Mouse (Mus musculus) midbrain, embryonic 10.5 days (tissue): ENCODE measurements around the gene Pappa2. TPM values are rescaled to one million over a fixed set of nuclear protein-coding genes. Genes with fewer than 3 reads are reported as not detected.

Experiments used
- DNase-seq: peaks from one replicate; pipeline ENCODE4 v3.0.0-alpha.2; 2017; ENCODE audit warnings: low spot score
- H3K27ac ChIP-seq: fragments of 300-500 bp; sonication (generic); replicated peaks from 2 replicates; pipeline ENCODE4 v1.5.1; 2016; ENCODE audit warnings: mild to moderate bottlenecking
- H3K27me3 ChIP-seq: fragments of 300-500 bp; sonication (generic); 2 replicates; pipeline ENCODE4 v1.6.1; 2016; ENCODE audit warnings: low read depth, mild to moderate bottlenecking; ENCODE audit not compliant: poor library complexity, severe bottlenecking
- H3K36me3 ChIP-seq: fragments of 300-500 bp; sonication (generic); 2 replicates; pipeline ENCODE4 v1.6.1; 2016; ENCODE audit warnings: mild to moderate bottlenecking, moderate library complexity
- H3K4me1 ChIP-seq: fragments of 300-500 bp; sonication (generic); 2 replicates; pipeline ENCODE4 v1.6.1; 2016
- H3K4me3 ChIP-seq: fragments of 300-500 bp; sonication (generic); 2 replicates; pipeline ENCODE4 v1.5.1; 2016; ENCODE audit warnings: mild to moderate bottlenecking, moderate library complexity
- H3K9me3 ChIP-seq: fragments of 300-500 bp; sonication (generic); replicated peaks from 2 replicates; pipeline ENCODE4 v1.6.1; 2016; ENCODE audit warnings: mild to moderate bottlenecking
- WGBS: fragments of 180-500 bp; shearing (Covaris S2); methylation state at CpG from one replicate; pipeline ENCODE4 v1.1.7; 2016; 5-methylcytosine and 5-hydroxymethylcytosine counted together
- polyA plus RNA-seq: library from polyadenylated mRNA; unstranded; fragments of >200 nt; fragmentation: Nextera tagmentation; extraction: Ambion mirVana; gene quantifications from 2 replicates; pipeline ENCODE4 v1.2.1, GENCODE M21; 2016

The Pappa2 gene
- polyA plus RNA-seq, 1 experiment from 2014 or later = 1.1 TPM

- H3K36me3 ChIP-seq = no peaks in the 10 kb centered on the region
- 74% methylated on average over 4 of the region's 4 CpGs for WGBS
- no peaks in the 10 kb centered on the region for H3K27me3 ChIP-seq
- no peaks in the 10 kb centered on the region for H3K4me1 ChIP-seq
- no peak overlapping the region for H3K4me3 ChIP-seq
- DNase-seq = no peak
- no peaks in the 10 kb centered on the region for H3K9me3 ChIP-seq
- H3K27ac ChIP-seq = no peak overlapping the region
Observed at GRCm38 (mm10) chr1:158944936-158945335, 35.4 kb downstream of the Pappa2 start.

- WGBS = 73% methylated on average over 3 of the region's 3 CpGs
Observed at GRCm38 (mm10) chr1:158942864-158943263, 37.4 kb downstream of the Pappa2 start.

GRCm38 (mm10) chr1:158940966-158941365 lies 39.3 kb downstream of the Pappa2 start:
- Histone ChIP-seq H3K36me3 (no peaks in the 10 kb centered on the region), H3K27me3 (no peaks in the 10 kb centered on the region), H3K4me1 (no peaks in the 10 kb centered on the region), H3K27ac (no peak overlapping the region), H3K4me3 (no peak overlapping the region), H3K9me3 (no peaks in the 10 kb centered on the region)
- WGBS = 76% methylated on average over 3 of the region's 3 CpGs
- DNase-seq = no peak

More at GRCm38 (mm10) chr1:158942864-158943263, 37.4 kb downstream of the Pappa2 start:
- H3K36me3 ChIP-seq = no peaks in the 10 kb centered on the region
- DNase-seq = no peak
- H3K4me1 ChIP-seq = no peaks in the 10 kb centered on the region
- no peaks in the 10 kb centered on the region for H3K9me3 ChIP-seq
- no peak overlapping the region for H3K27ac ChIP-seq
- no peak overlapping the region for H3K4me3 ChIP-seq
- no peaks in the 10 kb centered on the region for H3K27me3 ChIP-seq

- no peak for DNase-seq
- WGBS = 89% methylated on average over 3 of the region's 3 CpGs
Observed at GRCm38 (mm10) chr1:158934447-158934846, 45.8 kb downstream of the Pappa2 start.

GRCm38 (mm10) chr1:158931202-158931827 lies 49.0 kb downstream of the Pappa2 start:
- no peak overlapping the region for H3K27ac ChIP-seq

More at GRCm38 (mm10) chr1:158934447-158934846, 45.8 kb downstream of the Pappa2 start:
- no peaks in the 10 kb centered on the region for H3K9me3 ChIP-seq
- no peaks in the 10 kb centered on the region for H3K36me3 ChIP-seq
- H3K4me3 ChIP-seq = no peak overlapping the region
- no peaks in the 10 kb centered on the region for H3K4me1 ChIP-seq
- H3K27ac ChIP-seq = no peak overlapping the region
- H3K27me3 ChIP-seq = no peaks in the 10 kb centered on the region

GRCm38 (mm10) chr1:158929369-158929768 lies 50.9 kb downstream of the Pappa2 start:
- H3K9me3 ChIP-seq = no peaks in the 10 kb centered on the region
- no peak for DNase-seq
- H3K4me3 ChIP-seq = no peak overlapping the region
- H3K4me1 ChIP-seq = no peaks in the 10 kb centered on the region
- no peak overlapping the region for H3K27ac ChIP-seq
- H3K36me3 ChIP-seq = no peaks in the 10 kb centered on the region
- H3K27me3 ChIP-seq = no peaks in the 10 kb centered on the region
- WGBS = 79% methylated on average over 3 of the region's 3 CpGs

More at GRCm38 (mm10) chr1:158931202-158931827, 49.0 kb downstream of the Pappa2 start:
- 78% methylated on average over 6 of the region's 6 CpGs for WGBS
- DNase-seq = no peak
- Histone ChIP-seq H3K27me3 (no peaks in the 10 kb centered on the region), H3K4me1 (no peaks in the 10 kb centered on the region), H3K9me3 (no peaks in the 10 kb centered on the region), H3K36me3 (no peaks in the 10 kb centered on the region), H3K4me3 (no peak overlapping the region)

- H3K36me3 ChIP-seq = no peaks in the 10 kb centered on the region
- no peak for DNase-seq
- H3K9me3 ChIP-seq = no peaks in the 10 kb centered on the region
- H3K27ac ChIP-seq = no peak overlapping the region
- no peaks in the 10 kb centered on the region for H3K4me1 ChIP-seq
- no peaks in the 10 kb centered on the region for H3K27me3 ChIP-seq
- H3K4me3 ChIP-seq = no peak overlapping the region
- WGBS = 86% methylated on average over 5 of the region's 5 CpGs
Observed at GRCm38 (mm10) chr1:158920451-158920850, 59.8 kb downstream of the Pappa2 start.

- Histone ChIP-seq H3K36me3 (no peaks in the 10 kb centered on the region), H3K4me3 (no peak overlapping the region), H3K27me3 (no peaks in the 10 kb centered on the region), H3K27ac (no peak overlapping the region), H3K9me3 (no peaks in the 10 kb centered on the region), H3K4me1 (no peaks in the 10 kb centered on the region)
- DNase-seq = no peak
- 81% methylated on average over 3 of the region's 3 CpGs for WGBS
Observed at GRCm38 (mm10) chr1:158918890-158919289, 61.4 kb downstream of the Pappa2 start.

GRCm38 (mm10) chr1:158917067-158917466 lies 63.2 kb downstream of the Pappa2 start:
- H3K36me3 ChIP-seq = no peaks in the 10 kb centered on the region
- no peaks in the 10 kb centered on the region for H3K9me3 ChIP-seq
- no peaks in the 10 kb centered on the region for H3K4me1 ChIP-seq
- no peaks in the 10 kb centered on the region for H3K27me3 ChIP-seq
- H3K27ac ChIP-seq = no peak overlapping the region
- no peak overlapping the region for H3K4me3 ChIP-seq
- 89% methylated on average over 3 of the region's 3 CpGs for WGBS
- no peak for DNase-seq

GRCm38 (mm10) chr1:158915592-158915991 lies 64.7 kb downstream of the Pappa2 start:
- H3K27me3 ChIP-seq = no peaks in the 10 kb centered on the region
- H3K36me3 ChIP-seq = no peaks in the 10 kb centered on the region
- DNase-seq = no peak
- H3K4me1 ChIP-seq = no peaks in the 10 kb centered on the region
- H3K4me3 ChIP-seq = no peak overlapping the region
- 94% methylated on average over 5 of the region's 5 CpGs for WGBS
- H3K9me3 ChIP-seq = no peaks in the 10 kb centered on the region
- no peak overlapping the region for H3K27ac ChIP-seq

GRCm38 (mm10) chr1:158910661-158911060 lies 69.6 kb downstream of the Pappa2 start:
- H3K27me3 ChIP-seq = no peaks in the 10 kb centered on the region
- no peak overlapping the region for H3K4me3 ChIP-seq
- H3K27ac ChIP-seq = no peak overlapping the region
- H3K9me3 ChIP-seq = no peaks in the 10 kb centered on the region
- no peaks in the 10 kb centered on the region for H3K36me3 ChIP-seq
- DNase-seq = no peak
- no peaks in the 10 kb centered on the region for H3K4me1 ChIP-seq
- 89% methylated on average over 2 of the region's 2 CpGs for WGBS

GRCm38 (mm10) chr1:158897339-158897738 lies 83.0 kb downstream of the Pappa2 start:
- no peaks in the 10 kb centered on the region for H3K27me3 ChIP-seq
- H3K4me3 ChIP-seq = no peak overlapping the region

GRCm38 (mm10) chr1:158894441-158894840 lies 85.8 kb downstream of the Pappa2 start:
- DNase-seq = no peak
- 89% methylated on average over 6 of the region's 6 CpGs for WGBS
- H3K4me1 ChIP-seq = no peaks in the 10 kb centered on the region
- H3K27ac ChIP-seq = no peak overlapping the region
- H3K4me3 ChIP-seq = no peak overlapping the region
- no peaks in the 10 kb centered on the region for H3K36me3 ChIP-seq
- no peaks in the 10 kb centered on the region for H3K27me3 ChIP-seq
- no peaks in the 10 kb centered on the region for H3K9me3 ChIP-seq

More at GRCm38 (mm10) chr1:158897339-158897738, 83.0 kb downstream of the Pappa2 start:
- DNase-seq = no peak
- H3K9me3 ChIP-seq = no peaks in the 10 kb centered on the region
- H3K4me1 ChIP-seq = peaks cover 5% of the 10 kb centered on the region
- H3K36me3 ChIP-seq = no peaks in the 10 kb centered on the region
- H3K27ac ChIP-seq = no peak overlapping the region
